Mouse (Mus musculus): ENCODE measurements at regions not wholly inside any gene's neighbourhood (a gene's known extent, or its start where the extent isn't known, plus 50 kb on each side); places are given as distances from the start of the nearest gene placed in this dataset.
A peak's percentile ranks its signal among the peaks of the same experiment; 100 is the strongest.
"Not testable (repeated sequence)": the region's sequence is repeated elsewhere in the genome, so short reads cannot be mapped to it uniquely, and the experiment has no call there.

DNA sequence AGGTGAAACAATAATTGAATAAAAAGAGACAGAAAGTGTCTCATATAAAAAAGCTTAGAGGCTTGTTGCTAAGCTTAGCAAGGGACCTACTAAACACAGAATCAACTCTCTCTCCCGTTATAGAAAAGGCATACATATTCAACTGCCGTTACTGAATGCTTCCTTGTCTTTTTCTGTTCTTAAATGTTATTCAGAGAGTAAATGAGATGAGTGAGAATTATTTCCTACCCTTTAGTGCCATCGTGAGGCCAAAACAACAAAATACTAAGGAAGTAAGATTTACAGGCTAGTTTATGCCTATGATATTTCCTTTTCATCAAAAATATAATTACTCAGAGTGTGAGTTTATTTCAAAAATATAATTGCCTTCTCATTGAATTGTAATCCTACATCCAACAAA, 686.6 kb upstream of the 1700008P02Rik start:
- no peaks in the 10 kb centered on the region for H3K4me1 ChIP-seq (replicated peaks; ENCODE audit: control insufficient read depth, insufficient read depth, low read length)
- WGBS, result 30% methylated on average over 3 of the region's 3 CpGs
- peak; percentile 76 for DNase-seq (ENCODE audit: low spot score)
- no peaks in the 10 kb centered on the region for H3K36me3 ChIP-seq (replicated peaks; ENCODE audit: control insufficient read depth, insufficient read depth)
- ATAC-seq (ENCODE audit: low FRiP score), result no peak
- H3K4me3 ChIP-seq (replicated peaks; ENCODE audit: low read length), result no peak overlapping the region
- H3K9me3 ChIP-seq (ENCODE audit: control insufficient read depth, low read length), result no peaks in the 10 kb centered on the region
- H3K4me2 ChIP-seq (replicated peaks), result no peak overlapping the region
- H3K27ac ChIP-seq, result no peak overlapping the region
- H3K27me3 ChIP-seq (ENCODE audit: control insufficient read depth, insufficient read depth, low read length), result no peaks in the 10 kb centered on the region
- H3K9ac ChIP-seq, result no peak overlapping the region

DNA sequence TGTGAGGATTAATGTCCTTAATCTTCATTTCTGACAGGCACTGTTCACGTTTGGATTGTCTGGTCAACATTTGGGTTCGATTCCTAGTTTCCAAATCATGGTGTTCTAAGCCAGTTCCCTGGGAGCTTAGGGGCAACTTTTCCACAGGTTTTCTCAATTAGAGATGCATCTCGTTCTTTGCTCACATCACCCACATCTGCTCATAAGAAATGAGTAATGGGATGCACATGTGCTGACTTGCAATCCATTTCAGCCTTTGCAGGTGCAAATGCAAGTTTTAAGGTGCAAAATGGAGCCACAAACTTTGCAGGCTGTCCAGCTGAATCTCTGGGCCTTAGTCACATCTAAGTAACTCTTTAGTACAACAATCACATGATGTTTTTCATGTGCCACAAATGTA, 678.3 kb upstream of the 1700008P02Rik start:
- Histone ChIP-seq H3K4me3 (replicated peaks; ENCODE audit: low read length) (no peak overlapping the region), H3K27ac (no peak overlapping the region), H3K9ac (no peak overlapping the region), H3K4me1 (replicated peaks; ENCODE audit: control insufficient read depth, insufficient read depth, low read length) (no peaks in the 10 kb centered on the region), H3K4me2 (replicated peaks) (no peak overlapping the region), H3K27me3 (ENCODE audit: control insufficient read depth, insufficient read depth, low read length) (no peaks in the 10 kb centered on the region), H3K9me3 (ENCODE audit: control insufficient read depth, low read length) (no peaks in the 10 kb centered on the region), H3K36me3 (replicated peaks; ENCODE audit: control insufficient read depth, insufficient read depth) (no peaks in the 10 kb centered on the region)
- 65% methylated on average over 3 of the region's 3 CpGs for WGBS
- ATAC-seq (ENCODE audit: low FRiP score) (no peak), DNase-seq (ENCODE audit: low spot score) (no peak)

DNA sequence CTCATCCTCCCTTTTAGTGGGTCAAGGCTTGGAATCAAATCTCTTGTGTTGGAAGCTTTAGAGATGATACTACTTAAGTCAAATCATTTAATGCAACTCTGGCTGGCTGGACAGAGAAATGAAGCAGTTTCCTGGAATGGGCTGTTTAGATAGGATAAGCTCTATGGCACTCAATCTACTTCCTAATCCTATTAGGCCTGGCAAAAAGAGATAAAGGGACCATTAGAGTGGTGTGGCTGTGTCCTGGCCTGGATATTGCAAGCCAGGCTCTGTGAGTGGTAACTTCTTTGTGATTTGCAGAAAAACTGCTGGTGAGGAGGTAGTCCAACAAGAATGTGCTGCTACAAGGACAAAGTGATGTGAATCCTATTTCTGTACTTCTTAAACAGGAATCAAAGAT, 670.8 kb upstream of the 1700008P02Rik start:
- no peak for DNase-seq (ENCODE audit: low spot score)
- no peak for ATAC-seq (ENCODE audit: low FRiP score)
- no peaks in the 10 kb centered on the region for H3K4me1 ChIP-seq (replicated peaks; ENCODE audit: control insufficient read depth, insufficient read depth, low read length)
- H3K36me3 ChIP-seq (replicated peaks; ENCODE audit: control insufficient read depth, insufficient read depth), result no peaks in the 10 kb centered on the region
- H3K4me2 ChIP-seq (replicated peaks), result no peak overlapping the region
- no peak overlapping the region for H3K27ac ChIP-seq
- H3K9me3 ChIP-seq (ENCODE audit: control insufficient read depth, low read length), result no peaks in the 10 kb centered on the region
- no peak overlapping the region for H3K4me3 ChIP-seq (replicated peaks; ENCODE audit: low read length)
- H3K27me3 ChIP-seq (ENCODE audit: control insufficient read depth, insufficient read depth, low read length), result no peaks in the 10 kb centered on the region
- no peak overlapping the region for H3K9ac ChIP-seq

DNA sequence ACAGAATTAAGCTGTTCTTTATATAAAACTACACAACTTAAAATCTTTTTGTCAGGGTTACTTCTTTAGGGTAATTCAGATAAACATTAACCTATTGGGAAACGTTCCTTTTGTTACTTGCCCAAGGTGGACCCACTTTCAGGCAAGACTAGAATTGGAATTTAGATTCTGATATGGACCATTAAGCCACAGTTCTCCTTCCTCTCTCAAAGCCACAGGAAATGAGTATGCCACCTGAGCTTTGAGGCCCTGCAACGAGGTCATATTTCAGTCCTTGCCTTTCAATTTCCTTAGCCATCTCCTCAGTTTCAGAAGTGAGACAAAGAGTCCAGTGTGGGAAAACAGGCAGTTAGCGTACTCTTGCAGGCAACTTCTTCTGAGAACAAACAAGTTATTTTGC, 637.3 kb upstream of the 1700008P02Rik start:
- DNase-seq (ENCODE audit: low spot score), result no peak
- no peaks in the 10 kb centered on the region for H3K27me3 ChIP-seq (ENCODE audit: control insufficient read depth, insufficient read depth, low read length)

DNA sequence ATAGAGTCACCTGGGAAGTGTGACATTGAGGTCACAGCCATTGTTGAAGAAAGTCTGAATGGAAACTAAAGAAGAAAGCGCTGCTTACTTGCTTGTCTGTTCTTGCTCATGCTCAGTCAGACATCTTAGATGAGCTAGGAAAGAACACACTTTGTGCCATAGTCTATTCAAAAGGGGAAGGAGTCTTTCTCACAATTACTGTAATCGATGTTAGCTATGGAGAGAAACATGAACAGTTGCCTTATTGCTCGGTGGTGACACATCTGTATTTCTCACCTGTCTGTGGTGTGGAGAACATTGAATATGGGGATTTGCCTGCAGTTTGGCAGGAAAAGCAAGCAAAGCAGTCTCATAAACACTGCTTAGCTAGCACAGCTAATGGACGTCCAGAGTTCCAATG, 628.1 kb upstream of the 1700008P02Rik start:
- Histone ChIP-seq H3K9me3 (ENCODE audit: control insufficient read depth, low read length) (no peaks in the 10 kb centered on the region), H3K4me3 (replicated peaks; ENCODE audit: low read length) (no peak overlapping the region), H3K4me2 (replicated peaks) (no peak overlapping the region), H3K27me3 (ENCODE audit: control insufficient read depth, insufficient read depth, low read length) (no peaks in the 10 kb centered on the region), H3K4me1 (replicated peaks; ENCODE audit: control insufficient read depth, insufficient read depth, low read length) (no peaks in the 10 kb centered on the region), H3K27ac (no peak overlapping the region), H3K36me3 (replicated peaks; ENCODE audit: control insufficient read depth, insufficient read depth) (no peaks in the 10 kb centered on the region), H3K9ac (no peak overlapping the region)
- DNase-seq (ENCODE audit: low spot score) (no peak), ATAC-seq (ENCODE audit: low FRiP score) (no peak)
- WGBS, result 89% methylated on average over 4 of the region's 4 CpGs

More for the DNA sequence above, 637.3 kb upstream of the 1700008P02Rik start:
- Histone ChIP-seq H3K27ac (no peak overlapping the region), H3K4me1 (replicated peaks; ENCODE audit: control insufficient read depth, insufficient read depth, low read length) (no peaks in the 10 kb centered on the region), H3K9me3 (ENCODE audit: control insufficient read depth, low read length) (no peaks in the 10 kb centered on the region), H3K9ac (no peak overlapping the region), H3K4me3 (replicated peaks; ENCODE audit: low read length) (no peak overlapping the region), H3K4me2 (replicated peaks) (no peak overlapping the region), H3K36me3 (replicated peaks; ENCODE audit: control insufficient read depth, insufficient read depth) (no peaks in the 10 kb centered on the region)
- WGBS, result 62% methylated on average over 3 of the region's 3 CpGs
- ATAC-seq (ENCODE audit: low FRiP score), result no peak

DNA sequence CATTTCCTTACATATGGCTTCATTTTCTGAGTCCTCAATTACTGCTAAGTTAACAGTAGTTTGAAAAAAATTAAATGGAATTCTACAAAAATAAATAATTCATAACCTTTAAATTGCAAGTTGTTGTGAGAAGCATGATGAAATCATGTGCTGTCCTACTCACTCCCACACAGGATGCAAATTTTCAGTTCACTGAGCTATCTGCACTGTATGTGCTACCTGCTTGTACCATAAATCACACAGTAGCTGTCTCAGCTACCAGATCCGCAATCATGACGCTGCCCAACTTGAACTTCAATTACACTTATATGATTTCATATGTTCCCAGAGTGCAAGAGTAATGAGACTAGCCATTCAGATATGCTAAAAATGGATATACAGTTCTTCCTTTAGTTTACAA, 609.5 kb upstream of the 1700008P02Rik start:
- no peak; the same call in 1 of the 2 replicates for ATAC-seq (ENCODE audit: low FRiP score)
- WGBS, result 71% methylated on average over 2 of the region's 2 CpGs
- H3K9ac ChIP-seq, result no peak overlapping the region
- no peaks in the 10 kb centered on the region for H3K36me3 ChIP-seq (replicated peaks; ENCODE audit: control insufficient read depth, insufficient read depth)
- no peak for DNase-seq (ENCODE audit: low spot score)
- H3K9me3 ChIP-seq (ENCODE audit: control insufficient read depth, low read length), result no peaks in the 10 kb centered on the region
- H3K4me3 ChIP-seq (replicated peaks; ENCODE audit: low read length), result no peak overlapping the region
- no peaks in the 10 kb centered on the region for H3K27me3 ChIP-seq (ENCODE audit: control insufficient read depth, insufficient read depth, low read length)
- no peak overlapping the region for H3K27ac ChIP-seq
- H3K4me2 ChIP-seq (replicated peaks), result no peak overlapping the region
- no peaks in the 10 kb centered on the region for H3K4me1 ChIP-seq (replicated peaks; ENCODE audit: control insufficient read depth, insufficient read depth, low read length)

DNA sequence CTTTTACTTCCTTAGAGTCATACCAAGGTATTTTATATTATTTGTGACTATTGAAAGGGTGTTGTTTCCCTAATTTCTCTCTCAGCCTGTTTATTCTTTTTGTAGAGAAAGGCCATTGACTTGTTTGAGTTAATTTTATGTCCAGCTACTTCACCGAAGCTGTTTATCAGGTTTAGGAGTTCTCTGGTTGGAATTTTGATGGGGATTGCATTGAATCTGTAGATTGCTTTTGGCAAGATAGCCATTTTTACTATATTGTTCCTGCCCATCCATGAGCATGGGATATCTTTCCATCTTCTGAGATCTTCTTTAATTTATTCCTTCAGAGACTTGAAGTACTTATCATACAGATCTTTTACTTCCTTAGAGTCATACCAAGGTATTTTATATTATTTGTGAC, 568.3 kb upstream of the 1700008P02Rik start:
- H3K27me3 ChIP-seq (ENCODE audit: control insufficient read depth, insufficient read depth, low read length); ATAC-seq (ENCODE audit: low FRiP score); DNase-seq (ENCODE audit: low spot score); H3K9ac ChIP-seq; H3K36me3 ChIP-seq (replicated peaks; ENCODE audit: control insufficient read depth, insufficient read depth); H3K4me2 ChIP-seq (replicated peaks); H3K4me1 ChIP-seq (replicated peaks; ENCODE audit: control insufficient read depth, insufficient read depth, low read length); H3K4me3 ChIP-seq (replicated peaks; ENCODE audit: low read length); H3K9me3 ChIP-seq (ENCODE audit: control insufficient read depth, low read length); H3K27ac ChIP-seq: not testable (repeated sequence)
- WGBS, result 95% methylated on average over 1 of the region's 1 CpGs

DNA sequence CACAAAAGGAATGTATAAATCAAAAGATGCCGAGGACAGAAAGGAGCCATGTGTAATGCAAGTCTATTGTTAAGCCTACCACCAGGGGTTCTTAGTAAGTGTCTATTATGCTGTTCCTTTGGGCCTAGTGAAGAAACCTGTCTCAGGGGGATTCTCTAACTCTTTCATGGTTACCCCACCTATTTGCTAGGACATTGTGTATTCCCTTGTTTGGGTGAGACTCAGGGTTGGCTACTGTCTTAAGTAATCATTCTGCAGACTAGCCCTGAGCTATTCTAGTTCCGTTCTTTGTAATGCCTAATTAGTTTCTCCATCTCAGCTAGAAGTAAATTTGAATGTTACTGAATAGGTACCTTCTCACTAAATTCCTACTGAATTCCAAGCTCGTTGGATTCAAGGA, 546.4 kb upstream of the 1700008P02Rik start:
- Histone ChIP-seq H3K4me2 (replicated peaks) (no peak overlapping the region), H3K4me3 (replicated peaks; ENCODE audit: low read length) (no peak overlapping the region), H3K36me3 (replicated peaks; ENCODE audit: control insufficient read depth, insufficient read depth) (no peaks in the 10 kb centered on the region), H3K27me3 (ENCODE audit: control insufficient read depth, insufficient read depth, low read length) (no peaks in the 10 kb centered on the region), H3K27ac (no peak overlapping the region), H3K9ac (no peak overlapping the region), H3K9me3 (ENCODE audit: control insufficient read depth, low read length) (0 out of 2 replicates have a peak, but pooled peaks cover 4% of the 10 kb centered on the region), H3K4me1 (replicated peaks; ENCODE audit: control insufficient read depth, insufficient read depth, low read length) (no peaks in the 10 kb centered on the region)
- ATAC-seq (ENCODE audit: low FRiP score) (no peak), DNase-seq (ENCODE audit: low spot score) (no peak)
- 58% methylated on average over 3 of the region's 3 CpGs for WGBS

DNA sequence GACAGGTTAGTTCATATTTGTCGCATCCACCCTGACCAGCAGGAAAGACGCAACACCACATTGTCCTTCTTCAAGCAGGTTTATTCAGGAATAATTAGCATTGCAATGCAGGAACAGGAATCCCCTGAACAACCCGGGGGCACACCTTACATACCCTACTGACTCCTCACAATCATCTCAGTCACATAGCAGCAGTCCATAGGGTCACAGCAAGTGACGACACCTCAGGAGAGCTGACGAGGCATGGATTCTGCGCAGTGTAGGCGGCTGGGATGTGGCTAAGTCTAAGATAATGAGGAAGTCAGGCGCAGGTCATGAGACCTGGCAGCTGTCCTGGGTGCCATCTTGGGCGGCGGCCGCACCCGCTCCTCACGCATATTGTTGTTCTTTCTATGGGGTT, 518.8 kb upstream of the 1700008P02Rik start:
- ATAC-seq (ENCODE audit: low FRiP score), result no peak
- H3K9me3 ChIP-seq (ENCODE audit: control insufficient read depth, low read length), result 0 out of 2 replicates have a peak, but pooled peaks cover 2% of the 10 kb centered on the region
- no peaks in the 10 kb centered on the region for H3K4me1 ChIP-seq (replicated peaks; ENCODE audit: control insufficient read depth, insufficient read depth, low read length)
- H3K27me3 ChIP-seq (ENCODE audit: control insufficient read depth, insufficient read depth, low read length), result no peaks in the 10 kb centered on the region
- no peak overlapping the region for H3K27ac ChIP-seq
- no peak overlapping the region for H3K4me3 ChIP-seq (replicated peaks; ENCODE audit: low read length)
- no peaks in the 10 kb centered on the region for H3K36me3 ChIP-seq (replicated peaks; ENCODE audit: control insufficient read depth, insufficient read depth)
- H3K9ac ChIP-seq, result no peak overlapping the region
- no peak overlapping the region for H3K4me2 ChIP-seq (replicated peaks)
- no peak for DNase-seq (ENCODE audit: low spot score)
- 92% methylated on average over 13 of the region's 13 CpGs for WGBS

DNA sequence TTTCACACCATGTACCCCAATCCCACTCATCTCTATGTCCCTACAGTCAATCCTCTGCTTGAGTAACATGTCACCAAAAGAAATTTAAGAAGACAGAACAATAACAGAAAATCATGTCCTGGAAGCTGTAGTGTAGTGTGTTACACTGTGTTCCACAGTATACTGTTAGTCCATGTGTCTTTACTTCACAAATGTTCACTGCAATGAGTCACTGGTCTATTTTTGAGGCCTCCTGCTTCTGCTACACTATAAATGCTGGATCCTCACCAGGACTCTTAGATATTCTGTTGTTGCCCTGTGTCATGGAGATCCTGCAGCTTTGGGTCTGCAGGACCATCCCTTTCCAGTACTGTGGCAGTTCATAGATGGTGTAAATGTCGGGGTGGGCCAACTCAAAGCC, 514.5 kb upstream of the 1700008P02Rik start:
- Histone ChIP-seq H3K27me3 (ENCODE audit: control insufficient read depth, insufficient read depth, low read length) (no peaks in the 10 kb centered on the region), H3K9me3 (ENCODE audit: control insufficient read depth, low read length) (no peaks in the 10 kb centered on the region), H3K4me2 (replicated peaks) (no peak overlapping the region), H3K4me1 (replicated peaks; ENCODE audit: control insufficient read depth, insufficient read depth, low read length) (no peaks in the 10 kb centered on the region), H3K9ac (no peak overlapping the region), H3K36me3 (replicated peaks; ENCODE audit: control insufficient read depth, insufficient read depth) (no peaks in the 10 kb centered on the region), H3K27ac (no peak overlapping the region), H3K4me3 (replicated peaks; ENCODE audit: low read length) (no peak overlapping the region)
- 69% methylated on average over 1 of the region's 1 CpGs for WGBS
- DNase-seq (ENCODE audit: low spot score) (no peak), ATAC-seq (ENCODE audit: low FRiP score) (no peak)
